Mouse (Mus musculus) E14TG2a.4 (cell line): ENCODE results near the gene Pgghg.
A peak's percentile ranks its signal among the peaks of the same experiment; 100 is the strongest.

ENCODE experiments used
- H3K27me3 ChIP-seq: 2 replicates; pipeline ENCODE4 v1.6.1; 2014; ENCODE audit warnings: low read length, control low read depth; ENCODE audit not compliant: insufficient read depth
- H3K36me3 ChIP-seq: 2 replicates; pipeline ENCODE4 v1.6.1; 2014; ENCODE audit warnings: low read length, control low read depth; ENCODE audit not compliant: insufficient read depth
- H3K4me1 ChIP-seq: replicated peaks from 2 replicates; pipeline ENCODE4 v1.6.1; 2014; ENCODE audit warnings: low read depth, low read length, control low read depth
- H3K4me3 ChIP-seq: replicated peaks from 2 replicates; pipeline ENCODE4 v1.5.1; 2014; ENCODE audit warnings: mild to moderate bottlenecking, low read length
- H3K9me3 ChIP-seq: 2 replicates; pipeline ENCODE4 v1.6.1; 2014; ENCODE audit warnings: low read length, control low read depth
- CTCF ChIP-seq: conservative IDR thresholded peaks from 2 replicates; pipeline ENCODE4 v1.5.1; 2014; ENCODE audit warnings: low read length
- NANOG ChIP-seq: IDR thresholded peaks from 2 replicates; pipeline ENCODE4 v1.6.1; 2014; ENCODE audit warnings: borderline replicate concordance, low read length, mixed read lengths
- POU5F1 ChIP-seq: IDR thresholded peaks from 2 replicates; pipeline ENCODE4 v1.6.1; 2014; ENCODE audit warnings: low read length, borderline replicate concordance

The Pgghg gene

DNA sequence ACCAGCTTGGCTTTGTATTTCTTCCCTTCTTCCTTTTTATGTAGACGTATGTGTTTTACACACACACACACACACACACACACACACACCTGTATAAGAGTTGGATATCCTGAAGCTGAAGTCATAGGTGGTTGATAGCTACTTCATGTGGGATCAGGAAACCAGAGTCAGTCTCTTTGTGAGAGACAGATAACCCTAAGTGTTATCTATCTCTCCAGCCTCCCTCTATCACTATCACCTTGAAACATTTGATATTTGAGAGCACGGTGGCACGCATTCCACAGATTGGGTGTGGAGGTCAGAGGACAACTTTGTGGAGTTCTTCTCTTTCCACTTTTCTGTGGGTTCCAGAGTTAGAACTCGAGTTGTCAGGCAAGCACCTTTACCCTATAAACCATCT, 21.3 kb upstream of the Pgghg start:
- Histone ChIP-seq H3K27me3 (peaks cover 68% of the 10 kb centered on the region), H3K4me1 (peaks cover 33% of the 10 kb centered on the region), H3K9me3 (no peaks in the 10 kb centered on the region), H3K4me3 (no peak overlapping the region), H3K36me3 (no peaks in the 10 kb centered on the region)
- TF ChIP-seq POU5F1, result no peak
- TF ChIP-seq CTCF, result no peak
- no peak for TF ChIP-seq NANOG

- Histone ChIP-seq H3K27me3 (peaks cover 74% of the 10 kb centered on the region), H3K36me3 (no peaks in the 10 kb centered on the region), H3K4me1 (peaks cover 33% of the 10 kb centered on the region), H3K9me3 (no peaks in the 10 kb centered on the region), H3K4me3 (peak within 1 kb of the TSS; percentile 77)
- TF ChIP-seq POU5F1, result no peak
- TF ChIP-seq NANOG, result no peak
- no peak for TF ChIP-seq CTCF
These were observed 20.7 kb upstream of the Pgghg start, which contains the start of gene Nlrp6 for GRCm38 (mm10) chr7:140920418-140921029. Gene Nlrp6 (plus strand): TSS chr7:140920902.

DNA sequence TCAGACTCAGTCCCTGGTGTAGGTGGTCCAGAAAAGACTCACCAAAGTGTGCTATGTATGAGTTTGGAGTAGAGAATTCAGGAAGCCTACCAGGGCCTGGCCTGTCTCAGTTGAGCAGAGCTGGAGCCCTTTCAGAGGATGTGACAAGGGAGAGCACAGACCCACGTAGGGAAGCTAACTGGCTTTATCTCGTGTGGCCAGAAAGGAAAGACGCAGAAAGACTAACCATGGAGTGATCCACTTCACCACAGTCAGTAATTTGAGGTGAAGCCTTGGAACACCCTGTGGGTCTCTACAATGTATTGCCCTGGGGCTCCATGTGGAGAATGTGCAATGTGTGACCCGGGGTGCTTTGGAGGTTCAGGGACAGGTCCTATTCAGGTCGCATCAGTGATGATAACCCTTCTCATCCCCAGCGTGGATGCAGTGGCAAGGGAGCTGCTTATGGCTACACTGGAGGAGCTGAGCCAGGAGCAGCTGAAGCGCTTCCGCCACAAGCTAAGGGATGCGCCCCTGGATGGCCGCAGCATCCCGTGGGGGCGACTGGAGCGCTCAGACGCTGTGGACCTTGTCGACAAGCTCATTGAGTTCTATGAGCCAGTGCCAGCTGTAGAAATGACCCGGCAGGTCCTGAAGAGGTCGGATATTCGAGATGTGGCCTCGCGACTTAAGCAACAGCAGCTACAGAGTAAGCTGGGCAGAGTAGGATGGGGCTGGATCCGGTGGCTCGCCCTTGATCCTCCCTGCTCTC, 19.8 kb upstream of the Pgghg start:
- Histone ChIP-seq H3K36me3 (no peaks in the 10 kb centered on the region), H3K4me3 (peak overlapping the region; percentile 77), H3K27me3 (peaks cover 81% of the 10 kb centered on the region), H3K4me1 (peaks cover 33% of the 10 kb centered on the region), H3K9me3 (no peaks in the 10 kb centered on the region)
- TF ChIP-seq CTCF, result no peak
- no peak for TF ChIP-seq POU5F1

- no peaks in the 10 kb centered on the region for H3K9me3 ChIP-seq
- H3K4me3 ChIP-seq, result peak overlapping the region; percentile 77
- peaks cover 33% of the 10 kb centered on the region for H3K4me1 ChIP-seq
- peaks cover 87% of the 10 kb centered on the region for H3K27me3 ChIP-seq
- H3K36me3 ChIP-seq, result no peaks in the 10 kb centered on the region
- no peak for TF ChIP-seq CTCF
- no peak for TF ChIP-seq NANOG
- no peak for TF ChIP-seq POU5F1
These were observed 18.7 kb upstream of the Pgghg start for GRCm38 (mm10) chr7:140922398-140923069.

DNA sequence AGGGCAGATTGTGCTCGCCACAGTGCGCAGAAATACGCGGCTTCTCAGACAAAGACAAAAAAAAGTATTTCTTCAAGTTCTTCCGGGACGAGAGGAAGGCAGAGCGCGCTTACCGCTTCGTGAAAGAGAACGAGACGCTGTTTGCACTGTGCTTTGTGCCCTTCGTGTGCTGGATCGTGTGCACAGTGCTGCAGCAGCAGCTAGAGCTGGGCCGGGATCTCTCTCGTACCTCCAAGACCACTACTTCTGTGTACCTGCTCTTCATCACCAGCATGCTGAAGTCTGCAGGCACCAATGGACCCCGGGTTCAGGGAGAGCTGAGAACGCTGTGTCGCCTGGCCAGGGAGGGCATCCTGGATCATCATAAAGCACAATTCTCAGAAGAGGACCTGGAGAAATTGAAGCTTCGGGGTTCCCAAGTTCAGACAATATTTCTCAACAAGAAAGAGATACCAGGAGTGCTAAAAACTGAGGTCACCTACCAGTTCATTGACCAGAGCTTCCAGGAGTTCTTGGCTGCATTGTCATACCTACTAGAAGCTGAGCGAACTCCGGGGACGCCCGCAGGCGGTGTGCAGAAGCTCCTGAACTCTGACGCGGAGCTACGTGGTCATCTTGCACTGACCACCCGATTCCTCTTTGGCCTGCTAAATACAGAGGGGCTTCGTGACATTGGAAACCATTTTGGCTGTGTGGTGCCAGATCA, 18.0 kb upstream of the Pgghg start:
- H3K9me3 ChIP-seq, result no peaks in the 10 kb centered on the region
- H3K4me1 ChIP-seq, result peaks cover 35% of the 10 kb centered on the region
- H3K27me3 ChIP-seq, result peaks cover 82% of the 10 kb centered on the region
- H3K36me3 ChIP-seq, result no peaks in the 10 kb centered on the region
- peak overlapping the region; percentile 77 for H3K4me3 ChIP-seq
- no peak for TF ChIP-seq POU5F1

GRCm38 (mm10) chr7:140927181-140927580, 14.0 kb upstream of the Pgghg start:
- Histone ChIP-seq H3K27me3 (peaks cover 46% of the 10 kb centered on the region), H3K9me3 (no peaks in the 10 kb centered on the region), H3K36me3 (no peaks in the 10 kb centered on the region), H3K4me3 (no peak overlapping the region), H3K4me1 (peaks cover 21% of the 10 kb centered on the region)
- TF ChIP-seq CTCF (no peak), NANOG (no peak), POU5F1 (no peak)

- TF ChIP-seq NANOG, result no peak
- TF ChIP-seq POU5F1, result no peak
- TF ChIP-seq CTCF, result peak; percentile 61
- peaks cover 8% of the 10 kb centered on the region for H3K36me3 ChIP-seq
- peak overlapping the region; percentile 62 for H3K4me3 ChIP-seq
- no peaks in the 10 kb centered on the region for H3K9me3 ChIP-seq
- peaks cover 71% of the 10 kb centered on the region for H3K4me1 ChIP-seq
- 0 out of 2 replicates have a peak, but pooled peaks cover 4% of the 10 kb centered on the region for H3K27me3 ChIP-seq
These were observed 2.8 kb upstream of the Pgghg start for GRCm38 (mm10) chr7:140938436-140938835.

DNA sequence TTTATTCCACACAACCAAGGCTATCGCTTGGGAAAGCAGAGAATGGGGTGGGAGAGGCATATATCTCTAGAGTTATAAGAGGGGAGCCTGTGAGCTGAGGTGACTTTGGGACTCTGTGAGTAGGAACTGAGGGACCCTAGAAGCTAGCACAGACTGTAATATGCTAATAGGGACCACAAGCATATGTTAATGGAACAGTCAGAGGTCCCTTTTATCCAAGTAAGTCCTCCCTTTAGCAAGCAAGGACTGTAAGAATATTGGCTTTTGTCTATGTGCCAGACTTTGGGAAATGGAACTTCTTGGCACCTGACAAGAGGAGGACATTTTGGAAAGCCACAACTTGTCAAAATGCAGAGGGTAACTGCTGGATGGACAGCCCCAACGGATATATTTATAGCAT, 2.3 kb upstream of the Pgghg start:
- no peaks in the 10 kb centered on the region for H3K9me3 ChIP-seq
- H3K4me3 ChIP-seq, result peak overlapping the region; percentile 62
- TF ChIP-seq CTCF, result no peak
- TF ChIP-seq NANOG, result no peak
- no peak; the same call in 1 of the 2 replicates for TF ChIP-seq POU5F1
- H3K27me3 ChIP-seq, result 0 out of 2 replicates have a peak, but pooled peaks cover 4% of the 10 kb centered on the region
- peaks cover 76% of the 10 kb centered on the region for H3K4me1 ChIP-seq
- peaks cover 12% of the 10 kb centered on the region for H3K36me3 ChIP-seq
